Mouse (Mus musculus): ENCODE measurements around the gene Il1rl2.

- TF ChIP-seq CTCF (IDR thresholded peaks at IDR 0.05; ENCODE audit: low read depth) = no peak
- no peak; the same call in 1 of the 2 replicates for TF ChIP-seq EP300 (IDR thresholded peaks at IDR 0.05; ENCODE audit: low read depth)
Observed at GRCm38 (mm10) chr1:40275285-40276013, 49.0 kb upstream of the Il1rl2 start.

Data from heart, postnatal 0 days (tissue).